Mouse (Mus musculus) c-Kit-positive CD71-positive TER-119-positive erythroid progenitor cells, embryonic 14.5 days (primary cell): ENCODE results near the gene Pgm5.

Experiments used
- DNase-seq: peaks from one replicate; pipeline ENCODE4 v3.0.0-alpha.2; 2013; ENCODE audit warnings: low spot score

Pgm5 gene

DNA sequence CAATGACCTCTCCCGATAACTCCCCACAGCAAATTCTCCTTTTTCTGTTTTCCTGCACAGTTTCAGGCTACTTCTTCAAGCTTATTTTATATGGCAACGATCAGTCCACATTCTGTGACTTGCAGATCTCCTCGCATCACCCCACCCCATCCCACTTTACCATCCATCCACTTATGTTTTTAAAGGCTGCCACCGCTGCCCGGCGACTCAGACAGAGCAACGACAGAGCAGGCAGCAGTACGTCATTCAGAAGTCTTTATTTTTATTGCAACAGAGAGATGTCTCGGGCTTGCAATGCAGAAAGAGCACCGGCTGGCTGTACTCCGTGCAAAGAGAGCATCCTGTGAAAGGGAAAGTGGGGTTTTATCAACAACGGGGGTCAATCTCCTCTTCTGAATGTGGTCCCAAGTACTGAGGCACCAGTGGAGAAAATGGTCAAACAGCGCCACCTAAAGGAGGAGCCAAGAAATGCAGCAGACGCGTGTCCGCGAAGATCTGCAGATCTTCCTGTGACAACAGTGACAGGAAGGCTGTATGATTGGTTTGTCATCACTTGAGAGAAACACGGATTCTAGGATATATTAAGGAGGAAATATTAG is 9.5 kb upstream of the Pgm5 start:
- peak; percentile 50 for DNase-seq

- DNase-seq: no peak
Measured at GRCm38 (mm10) chr19:24865436-24865835, 3.8 kb upstream of the Pgm5 start.

DNA sequence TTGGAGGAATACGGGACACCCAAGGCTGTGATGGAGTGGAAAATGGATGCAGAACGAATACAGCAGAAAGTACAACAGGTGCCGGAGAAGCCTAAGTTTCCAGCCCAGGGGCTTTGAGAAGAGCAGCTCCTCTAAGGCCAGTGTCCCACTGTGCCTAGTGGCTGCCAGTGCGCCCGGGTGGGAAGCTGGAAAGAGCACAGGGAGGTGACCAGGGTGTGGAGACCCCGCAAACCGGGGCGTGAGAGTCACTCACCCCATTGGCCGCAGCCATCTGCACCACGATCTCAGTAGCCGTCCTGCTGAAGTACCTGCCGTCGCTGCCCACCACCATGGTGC is 411 bp downstream of the Pgm5 start:
- no peak for DNase-seq

- DNase-seq: no peak
Measured at GRCm38 (mm10) chr19:24851456-24852315, 10.0 kb downstream of the Pgm5 start.

GRCm38 (mm10) chr19:24848844-24849243 is 12.8 kb downstream of the Pgm5 start:
- no peak for DNase-seq

GRCm38 (mm10) chr19:24848345-24848744 is 13.3 kb downstream of the Pgm5 start:
- no peak for DNase-seq

- DNase-seq: no peak
Measured at GRCm38 (mm10) chr19:24845007-24845546, 16.6 kb downstream of the Pgm5 start.

GRCm38 (mm10) chr19:24842080-24842479 is 19.6 kb downstream of the Pgm5 start:
- no peak for DNase-seq

DNA sequence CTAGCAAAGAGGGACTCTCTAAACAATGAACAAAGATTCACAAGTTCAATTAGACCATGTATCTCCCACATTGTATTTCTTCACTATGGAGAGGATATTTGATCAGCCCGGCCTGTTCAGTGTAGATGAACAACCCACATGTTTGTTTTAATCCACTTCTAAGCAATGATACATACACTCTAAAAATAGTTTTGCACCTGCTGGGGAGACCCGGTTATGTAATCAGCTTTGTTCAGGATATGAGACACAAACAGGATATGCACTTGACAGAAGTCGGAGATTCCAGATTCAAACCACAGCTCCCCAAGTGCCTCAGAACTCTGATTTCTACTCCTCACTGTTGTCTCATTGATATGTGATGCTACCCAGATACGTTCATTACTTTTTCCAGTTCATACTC is 37.1 kb downstream of the Pgm5 start:
- DNase-seq: no peak

DNA sequence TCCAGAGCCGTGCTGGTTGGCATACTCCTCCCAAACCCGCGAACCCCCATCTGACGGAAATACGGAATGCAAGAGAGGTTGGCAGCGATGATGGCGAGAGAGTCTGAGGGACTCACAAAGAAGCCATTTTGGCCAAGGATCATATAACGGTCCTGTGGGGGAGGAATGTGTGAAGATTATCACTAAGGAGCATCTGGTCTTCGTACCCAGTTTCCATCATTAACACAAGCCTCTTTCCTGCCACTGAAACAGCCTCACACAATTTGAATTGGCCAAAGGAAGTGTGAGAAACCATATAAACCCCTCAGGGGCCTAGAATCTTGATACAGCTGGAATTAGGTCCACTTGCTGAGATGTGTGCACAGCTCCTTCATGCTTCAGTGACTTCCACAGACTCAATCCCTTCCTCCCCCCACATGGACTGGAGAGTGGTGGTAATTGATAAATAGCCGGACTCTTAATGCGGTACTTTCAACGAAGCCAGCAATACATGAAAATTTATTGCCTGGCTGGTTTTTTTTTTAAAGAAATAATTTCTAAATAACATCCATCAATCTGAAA is 45.9 kb downstream of the Pgm5 start:
- no peak for DNase-seq

GRCm38 (mm10) chr19:24812861-24813293 is 48.8 kb downstream of the Pgm5 start:
- no peak for DNase-seq

- no peak for DNase-seq
Measured at GRCm38 (mm10) chr19:24812106-24812810, 49.4 kb downstream of the Pgm5 start.

- DNase-seq: no peak
Measured at GRCm38 (mm10) chr19:24811451-24811850, 50.2 kb downstream of the Pgm5 start.

DNA sequence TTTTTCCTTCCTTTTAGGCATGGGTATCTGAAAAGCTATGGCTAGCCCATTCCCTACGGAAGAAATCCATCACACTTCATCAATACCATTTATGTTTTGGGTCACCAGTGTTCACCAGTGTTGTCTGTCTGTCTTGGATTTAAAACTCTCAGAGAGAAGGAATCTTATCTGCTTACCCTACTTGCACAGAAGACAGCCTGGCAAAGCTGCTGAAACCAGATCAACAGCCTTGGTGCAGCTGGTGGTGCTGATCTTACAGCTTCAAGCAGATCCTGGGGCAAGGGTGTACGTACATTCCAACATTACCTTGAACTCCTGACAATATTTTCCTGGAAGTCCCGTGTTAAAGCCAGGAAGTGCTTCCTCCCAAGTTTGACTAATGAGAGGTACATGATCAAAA is 55.6 kb downstream of the Pgm5 start:
- no peak for DNase-seq

- DNase-seq: no peak
Measured at GRCm38 (mm10) chr19:24797606-24798005, 64.0 kb downstream of the Pgm5 start.

DNA sequence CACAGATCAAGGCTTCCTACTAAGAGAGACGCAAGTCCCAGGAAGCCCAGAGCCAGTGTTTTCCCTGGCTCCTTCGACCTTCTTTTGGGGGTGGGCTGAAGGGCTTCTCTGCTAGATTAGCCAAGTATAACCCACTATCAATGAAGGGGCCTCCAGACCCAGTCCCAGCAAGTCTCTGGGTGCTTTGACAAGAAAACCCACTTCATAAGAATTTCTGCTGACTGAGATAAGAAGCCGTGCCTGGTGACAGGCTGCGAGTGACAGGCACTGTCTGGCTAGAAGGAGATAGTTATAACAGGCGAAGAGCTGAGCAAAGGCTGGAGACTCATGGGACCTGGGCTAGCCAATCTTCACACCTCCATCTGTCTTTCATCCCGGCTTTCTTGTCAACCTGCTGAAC is 67.3 kb downstream of the Pgm5 start:
- DNase-seq: peak; percentile 68

- peak; percentile 23 for DNase-seq
Measured at GRCm38 (mm10) chr19:24793545-24794139, 68.0 kb downstream of the Pgm5 start.

DNA sequence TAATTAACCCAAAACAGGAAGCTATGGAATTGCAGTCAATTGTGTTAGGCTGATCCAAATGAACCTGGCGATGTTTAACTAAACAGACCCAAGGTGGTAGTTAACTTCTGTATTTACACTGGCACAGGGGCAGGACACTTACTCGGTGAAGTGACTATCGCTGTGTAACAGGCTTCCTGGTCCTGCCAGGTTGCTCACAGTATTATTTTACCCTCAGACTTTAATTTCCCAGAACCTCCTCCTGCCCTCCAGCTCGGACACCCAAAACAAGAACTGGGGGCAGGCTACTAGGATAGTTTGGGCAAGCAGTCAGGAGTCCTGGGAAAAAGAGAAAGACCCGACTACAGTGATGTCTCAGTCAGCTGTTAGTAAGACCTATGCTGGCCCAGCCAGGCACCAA is 68.8 kb downstream of the Pgm5 start:
- no peak for DNase-seq

GRCm38 (mm10) chr19:24785898-24786297 is 75.8 kb downstream of the Pgm5 start:
- DNase-seq: no peak

DNA sequence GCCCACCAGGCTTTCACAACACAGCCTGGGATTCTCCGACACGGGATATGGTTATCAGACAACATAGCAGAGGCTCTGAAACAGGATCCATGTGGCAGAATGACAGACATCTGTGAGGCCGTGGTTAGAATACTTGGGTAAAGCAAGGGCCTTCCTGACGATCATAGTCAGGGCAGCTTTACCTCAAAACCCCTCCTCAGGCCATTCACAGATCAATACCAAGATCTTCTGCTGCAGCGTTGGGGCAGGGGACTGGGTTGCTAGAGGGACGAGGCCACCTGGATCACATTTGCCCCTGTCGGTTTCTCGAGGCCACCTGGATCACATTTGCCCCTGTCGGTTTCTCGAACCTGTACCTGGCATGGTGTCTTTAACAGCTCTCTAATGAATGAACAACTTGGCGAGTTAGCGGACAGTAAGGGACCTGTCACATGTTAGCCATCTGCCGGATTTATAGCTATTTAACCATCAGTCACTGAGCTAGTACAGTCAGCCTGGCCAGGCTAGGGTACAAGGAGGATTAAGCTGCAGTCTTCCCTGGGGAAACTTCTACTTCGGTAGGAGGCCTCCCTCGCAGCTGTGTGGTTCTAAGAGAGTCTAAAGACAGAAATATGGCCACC is 76.5 kb downstream of the Pgm5 start:
- no peak for DNase-seq

DNA sequence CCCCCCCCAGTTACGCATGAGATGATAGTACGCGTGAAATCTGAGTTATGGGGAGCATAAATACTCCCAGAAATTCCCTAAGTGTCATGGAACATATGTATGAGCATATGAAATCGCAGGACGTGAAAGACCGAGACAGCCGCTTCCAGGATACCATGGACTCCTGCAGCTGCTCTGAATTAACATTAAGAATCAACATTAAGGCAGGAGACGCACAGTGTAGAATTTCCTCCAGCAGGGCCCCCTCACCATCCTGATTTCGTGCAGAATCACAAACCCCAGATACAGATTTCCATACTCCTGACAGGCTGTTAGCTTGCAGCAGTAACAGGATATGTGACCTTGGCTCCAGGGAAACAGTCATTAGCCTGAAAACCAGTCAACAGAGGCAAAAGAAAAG is 77.9 kb downstream of the Pgm5 start:
- no peak for DNase-seq

DNA sequence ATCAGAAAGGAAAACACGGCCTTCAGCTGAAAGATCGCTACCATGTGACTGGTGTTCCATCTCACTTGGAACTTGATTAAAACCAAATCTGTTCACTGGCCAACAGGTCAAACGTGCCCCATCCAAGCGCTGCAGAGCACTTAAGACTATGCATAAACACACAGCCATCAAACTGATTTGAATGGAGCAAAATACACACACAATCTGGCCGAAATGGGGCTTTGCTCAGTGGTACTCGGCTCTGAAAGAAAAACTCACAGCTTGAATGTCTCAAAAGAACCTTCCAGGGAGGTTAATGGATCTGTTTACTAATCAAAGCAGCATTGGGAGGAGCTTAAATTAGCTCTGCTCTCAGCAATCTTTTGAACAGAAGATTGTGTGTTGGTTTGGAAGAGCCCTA is 81.7 kb downstream of the Pgm5 start:
- DNase-seq: no peak
